Mouse (Mus musculus) NIH3T3 (cell line): ENCODE measurements at regions not wholly inside any gene's neighbourhood (a gene's known extent, or its start where the extent isn't known, plus 50 kb on each side); places are given as distances from the start of the nearest gene placed in this dataset.

Experiments used
- DNase-seq: peaks from one replicate; pipeline ENCODE4 v3.0.0-alpha.2; 2012; ENCODE audit warnings: low read depth

GRCm38 (mm10) chr3:149220958-149221357 lies 230.6 kb upstream of the Adgrl2 start:
- DNase-seq, result no peak

- peak; percentile 20 for DNase-seq
Measured at GRCm38 (mm10) chr3:149220304-149220951, 230.1 kb upstream of the Adgrl2 start.

GRCm38 (mm10) chr3:149219381-149220303 lies 229.3 kb upstream of the Adgrl2 start:
- DNase-seq, result no peak

GRCm38 (mm10) chr3:149217916-149218803 lies 227.8 kb upstream of the Adgrl2 start:
- peak; percentile 33 for DNase-seq

GRCm38 (mm10) chr3:149216759-149217400 lies 226.5 kb upstream of the Adgrl2 start:
- no peak for DNase-seq

GRCm38 (mm10) chr3:149215691-149216090 lies 225.3 kb upstream of the Adgrl2 start:
- no peak for DNase-seq

- DNase-seq, result no peak
Measured at GRCm38 (mm10) chr3:149211909-149212308, 221.6 kb upstream of the Adgrl2 start.

- DNase-seq, result no peak
Measured at GRCm38 (mm10) chr3:149209260-149209659, 218.9 kb upstream of the Adgrl2 start.

GRCm38 (mm10) chr3:149203451-149203850 lies 213.1 kb upstream of the Adgrl2 start:
- DNase-seq, result no peak

- no peak for DNase-seq
Measured at GRCm38 (mm10) chr3:149196477-149197185, 206.3 kb upstream of the Adgrl2 start.

- DNase-seq, result no peak
Measured at GRCm38 (mm10) chr3:149190856-149191576, 200.7 kb upstream of the Adgrl2 start.

- DNase-seq, result no peak
Measured at GRCm38 (mm10) chr3:149184136-149184551, 193.8 kb upstream of the Adgrl2 start.

GRCm38 (mm10) chr3:149182095-149182494 lies 191.7 kb upstream of the Adgrl2 start:
- DNase-seq, result no peak

- no peak for DNase-seq
Measured at GRCm38 (mm10) chr3:149180129-149180528, 189.8 kb upstream of the Adgrl2 start.

GRCm38 (mm10) chr3:149179486-149180116 lies 189.2 kb upstream of the Adgrl2 start:
- no peak for DNase-seq

- no peak for DNase-seq
Measured at GRCm38 (mm10) chr3:149178891-149179290, 188.5 kb upstream of the Adgrl2 start.

GRCm38 (mm10) chr3:149174689-149175390 lies 184.5 kb upstream of the Adgrl2 start:
- DNase-seq, result no peak

- no peak for DNase-seq
Measured at GRCm38 (mm10) chr3:149173537-149173936, 183.2 kb upstream of the Adgrl2 start.

GRCm38 (mm10) chr3:149171766-149172165 lies 181.4 kb upstream of the Adgrl2 start:
- DNase-seq, result peak; percentile 55
